Mouse (Mus musculus) cerebellum, adult 9-10 months (tissue): ENCODE results near the gene Dido1.
A peak's percentile ranks its signal among the peaks of the same experiment; 100 is the strongest.

Source experiments
- DNase-seq: peaks from one replicate; pipeline ENCODE4 v3.0.0; 2022

Gene Dido1

GRCm38 (mm10) chr2:180709923-180710272 is at the start of gene Dido1, which contains the start of gene Gid8:
Gene Dido1 (minus strand): TSS chr2:180709999.
Gene Gid8 (plus strand): TSS chr2:180710117.
- DNase-seq, result peak; percentile 93

GRCm38 (mm10) chr2:180758513-180759263 is 48.9 kb upstream of the Dido1 start:
- no peak for DNase-seq

GRCm38 (mm10) chr2:180756786-180757185 is 47.0 kb upstream of the Dido1 start:
- no peak for DNase-seq

- no peak for DNase-seq
Observed at GRCm38 (mm10) chr2:180755896-180756295, 46.1 kb upstream of the Dido1 start.

GRCm38 (mm10) chr2:180754976-180755688 is 45.3 kb upstream of the Dido1 start:
- no peak for DNase-seq

GRCm38 (mm10) chr2:180748904-180749303 is 39.1 kb upstream of the Dido1 start:
- DNase-seq, result no peak

- DNase-seq, result no peak
Observed at GRCm38 (mm10) chr2:180746569-180747192, 36.9 kb upstream of the Dido1 start.

GRCm38 (mm10) chr2:180745248-180745927 is 35.6 kb upstream of the Dido1 start:
- peak; percentile 82 for DNase-seq

GRCm38 (mm10) chr2:180743321-180743720 is 33.5 kb upstream of the Dido1 start:
- DNase-seq, result no peak

- no peak for DNase-seq
Observed at GRCm38 (mm10) chr2:180742820-180743219, 33.0 kb upstream of the Dido1 start.

- DNase-seq, result no peak
Observed at GRCm38 (mm10) chr2:180741421-180741820, 31.6 kb upstream of the Dido1 start.

- no peak for DNase-seq
Observed at GRCm38 (mm10) chr2:180740349-180740748, 30.6 kb upstream of the Dido1 start.

- DNase-seq, result no peak
Observed at GRCm38 (mm10) chr2:180737984-180738383, 28.2 kb upstream of the Dido1 start.

- no peak for DNase-seq
Observed at GRCm38 (mm10) chr2:180735232-180735631, 25.4 kb upstream of the Dido1 start.

GRCm38 (mm10) chr2:180731984-180732383 is 22.2 kb upstream of the Dido1 start:
- DNase-seq, result no peak

- no peak for DNase-seq
Observed at GRCm38 (mm10) chr2:180731036-180731435, 21.2 kb upstream of the Dido1 start.

- DNase-seq, result no peak
Observed at GRCm38 (mm10) chr2:180727613-180728021, 17.8 kb upstream of the Dido1 start.

GRCm38 (mm10) chr2:180726658-180727442 is 17.1 kb upstream of the Dido1 start:
- no peak for DNase-seq

- no peak for DNase-seq
Observed at GRCm38 (mm10) chr2:180725856-180726629, 16.2 kb upstream of the Dido1 start.

GRCm38 (mm10) chr2:180725414-180725778 is 15.6 kb upstream of the Dido1 start:
- no peak for DNase-seq

GRCm38 (mm10) chr2:180724585-180725413 is 15.0 kb upstream of the Dido1 start, which contains the start of gene Slc17a9:
Gene Slc17a9 (plus strand): TSS chr2:180725263.
- DNase-seq, result no peak
